20 mouse cellular contexts compared by ENCODE assay signal in the genomic region with DNA sequence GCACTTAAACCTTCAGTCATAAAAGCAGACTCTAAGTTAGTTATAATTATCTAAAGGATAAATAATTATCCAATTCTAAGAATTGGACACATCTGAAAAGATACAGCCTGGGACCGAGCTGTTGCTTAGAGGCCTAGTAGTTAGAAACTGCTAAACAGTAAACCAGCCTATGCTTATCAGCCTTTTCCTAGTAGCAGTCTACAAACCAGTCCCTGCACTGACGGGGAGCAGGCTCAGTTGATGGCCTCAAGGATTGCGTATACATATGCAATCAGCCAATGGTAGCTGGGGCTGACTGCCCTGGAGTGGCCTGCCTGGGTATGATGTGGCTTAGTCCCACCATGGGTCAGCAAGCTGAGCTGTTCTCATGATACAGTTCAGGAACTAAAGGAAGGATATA. TPM values are rescaled to one million over a fixed set of nuclear protein-coding genes. Genes with fewer than 3 reads are reported as not detected.
A peak's percentile ranks its signal among the peaks of the same experiment; 100 is the strongest.
DNase-seq lines count a peak whose midpoint lies in the region; ATAC-seq and TF ChIP-seq lines count a peak whose summit lies in the region.
"Had no signal": no experiment of that assay in that cellular context is flagged by ENCODE, and none has a peak within 500 bp of the region (broad histone marks: within the 10 kb centered on the region; RNA-seq: fewer than 3 reads in every experiment).

No protein-coding gene starts in this region.

- H3K4me3 ChIP-seq in MEL (ENCODE audit: control insufficient read depth in 1 of 2, insufficient read depth in 1 of 2, low read depth in 2 of 2, low read length in 2 of 2): no peak overlapping the region
- no peak overlapping the region for H3K4me3 ChIP-seq in limb, embryonic 10.5 days
- H3K4me3 ChIP-seq in liver, embryonic 14.5 days (ENCODE audit: insufficient read depth in 1 of 2, low read depth in 2 of 2, low read length in 2 of 2): no peak overlapping the region
- no peak overlapping the region for H3K4me3 ChIP-seq in cerebellum, adult 2 months (replicated peaks; ENCODE audit: insufficient read depth, low read depth, low read length)
- H3K4me3 ChIP-seq: embryonic facial prominence, embryonic 13.5 days; forebrain, embryonic 13.5 days; gastrocnemius, adult 2 months; heart, embryonic 15.5 days; hindbrain, embryonic 10.5 days had no signal

- peaks cover 0 to 22% of the 10 kb centered on the region in 2 experiments; a peak in 2 of 4 replicates for H3K36me3 ChIP-seq in MEL (ENCODE audit: control insufficient read depth in 1 of 2, insufficient read depth in 2 of 2, low read length in 2 of 2)
- no peaks in the 10 kb centered on the region for H3K36me3 ChIP-seq in limb, embryonic 10.5 days
- H3K36me3 ChIP-seq in liver, embryonic 14.5 days (replicated peaks; ENCODE audit: control insufficient read depth, insufficient read depth, low read depth): no peaks in the 10 kb centered on the region
- H3K36me3 ChIP-seq: embryonic facial prominence, embryonic 13.5 days; heart, embryonic 15.5 days; hindbrain, embryonic 10.5 days had no signal

- no peak for TF ChIP-seq POLR2A in MEL (IDR thresholded peaks at IDR 0.05; ENCODE audit: control insufficient read depth in 1 of 2, insufficient read depth in 1 of 2, low read depth in 1 of 2, low read length in 2 of 2, poor library complexity in 1 of 2)
- TF ChIP-seq POLR2A in cerebellum, adult 2 months (IDR thresholded peaks at IDR 0.05; ENCODE audit: borderline replicate concordance, insufficient read depth, low read length): no peak

- H3K9me3 ChIP-seq in MEL (replicated peaks; ENCODE audit: insufficient read depth, low read length): no peaks in the 10 kb centered on the region
- H3K9me3 ChIP-seq in limb, embryonic 10.5 days (replicated peaks): no peaks in the 10 kb centered on the region
- no peaks in the 10 kb centered on the region for H3K9me3 ChIP-seq in liver, embryonic 14.5 days (ENCODE audit: control insufficient read depth, low read length)
- H3K9me3 ChIP-seq: embryonic facial prominence, embryonic 13.5 days; forebrain, embryonic 13.5 days; heart, embryonic 15.5 days; hindbrain, embryonic 10.5 days had no signal

- peak; percentile 79 for ATAC-seq in liver, embryonic 14.5 days (ENCODE audit: insufficient read depth)
- peak; percentile 45 for ATAC-seq in megakaryocyte progenitor cell, adult 5-6 weeks (replicated peaks; ENCODE audit: poor library complexity)
- no peak for ATAC-seq in frontal cortex, adult (ENCODE audit: low TSS enrichment)
- ATAC-seq: forebrain, embryonic 13.5 days; forebrain, postnatal 0 days had no signal

- no peak overlapping the region for H3K4me2 ChIP-seq in liver, embryonic 14.5 days (ENCODE audit: low read depth)
- H3K4me2 ChIP-seq: embryonic facial prominence, embryonic 13.5 days; forebrain, embryonic 13.5 days; heart, embryonic 15.5 days; hindbrain, embryonic 14.5 days had no signal

- peak overlapping the region; percentile 22; the same call in 1 of the 2 replicates for H3K27ac ChIP-seq in MEL (ENCODE audit: control insufficient read depth, low read depth, low read length)
- H3K27ac ChIP-seq in limb, embryonic 10.5 days: no peak overlapping the region
- no peak overlapping the region for H3K27ac ChIP-seq in liver, embryonic 14.5 days
- H3K27ac ChIP-seq in cerebellum, adult 2 months (ENCODE audit: insufficient read depth, low read length): no peak overlapping the region
- H3K27ac ChIP-seq: embryonic facial prominence, embryonic 13.5 days; forebrain, embryonic 13.5 days; gastrocnemius, adult 2 months; heart, embryonic 15.5 days; hindbrain, embryonic 10.5 days; hindbrain, embryonic 14.5 days had no signal

- TF ChIP-seq CTCF in MEL (IDR thresholded peaks at IDR 0.05 in 2 of 3, conservative IDR thresholded peaks at IDR 0.05 in 1 of 3; ENCODE audit: control insufficient read depth in 1 of 3, insufficient read depth in 1 of 3, low read depth in 2 of 3, low read length in 3 of 3, poor library complexity in 1 of 3, severe bottlenecking in 1 of 3): no peak
- no peak for TF ChIP-seq CTCF in liver, embryonic 14.5 days (IDR thresholded peaks at IDR 0.05; ENCODE audit: low read depth)
- no peak for TF ChIP-seq CTCF in cerebellum, adult 2 months (IDR thresholded peaks at IDR 0.05; ENCODE audit: borderline replicate concordance, insufficient read depth, low read depth, low read length)

- 74% methylated on average over 3 of the region's 3 CpGs for WGBS in limb, embryonic 10.5 days
- 25% methylated on average over 3 of the region's 3 CpGs for WGBS in liver, embryonic 14.5 days (ENCODE audit: insufficient replicate concordance)
- WGBS in cerebellum, adult 2 months: 91% methylated on average over 3 of the region's 3 CpGs

- H3K4me1 ChIP-seq in MEL (ENCODE audit: control insufficient read depth in 1 of 2, insufficient read depth in 2 of 2, low read length in 2 of 2): peaks cover 18 to 27% of the 10 kb centered on the region in 2 experiments
- H3K4me1 ChIP-seq in limb, embryonic 10.5 days: peaks cover 37% of the 10 kb centered on the region
- H3K4me1 ChIP-seq in liver, embryonic 14.5 days (replicated peaks; ENCODE audit: control insufficient read depth in 2 of 2, insufficient read depth in 2 of 2, low read length in 1 of 2): peaks cover 0 to 16% of the 10 kb centered on the region in 2 experiments
- peaks cover 6% of the 10 kb centered on the region for H3K4me1 ChIP-seq in cerebellum, adult 2 months (ENCODE audit: control insufficient read depth, insufficient read depth, low read length)
- H3K4me1 ChIP-seq: heart, embryonic 15.5 days had no signal

- peak; percentile 51 for DNase-seq in MEL (ENCODE audit: low read depth, low spot score)
- peak; percentile 22 for DNase-seq in limb, embryonic 10.5 days (ENCODE audit: low spot score)
- DNase-seq in liver, embryonic 14.5 days (ENCODE audit: low read depth in 3 of 3, low spot score in 3 of 3): peak in 1 of 3 experiments; percentile 19
- no peak for DNase-seq in cerebellum, adult 2 months
- DNase-seq in right cerebral cortex, adult 2 months (ENCODE audit: low spot score in 2 of 2): no peak
- DNase-seq: adrenal gland, postnatal 10 days; cerebellum, adult 11 months; cerebellum, adult 9-10 months; cerebellum, postnatal 25 days; forebrain, postnatal 0 days; gastrocnemius, adult 2 months; gastrocnemius, postnatal 25 days; heart, postnatal 14 days had no signal

- no peaks in the 10 kb centered on the region for H3K27me3 ChIP-seq in MEL (ENCODE audit: control insufficient read depth in 1 of 2, insufficient read depth in 2 of 2, low read length in 2 of 2)
- no peaks in the 10 kb centered on the region for H3K27me3 ChIP-seq in limb, embryonic 10.5 days (ENCODE audit: low read depth, poor library complexity, severe bottlenecking)
- H3K27me3 ChIP-seq in liver, embryonic 14.5 days (ENCODE audit: control insufficient read depth, insufficient read depth, low read length): no peaks in the 10 kb centered on the region
- H3K27me3 ChIP-seq in cerebellum, adult 2 months (ENCODE audit: control insufficient read depth, insufficient read depth, low read length): no peaks in the 10 kb centered on the region
- H3K27me3 ChIP-seq: embryonic facial prominence, embryonic 13.5 days; forebrain, embryonic 13.5 days; heart, embryonic 15.5 days had no signal

- no peak for TF ChIP-seq RAD21 in MEL (IDR thresholded peaks at IDR 0.05; ENCODE audit: low read depth, low read length)

- TF ChIP-seq EP300 in MEL (IDR thresholded peaks at IDR 0.05; ENCODE audit: low read depth in 1 of 2, low read length in 2 of 2): no peak
- 0 out of 2 replicates have a peak, but pooled peaks have one; percentile 14 for TF ChIP-seq EP300 in liver, embryonic 14.5 days (IDR thresholded peaks at IDR 0.05; ENCODE audit: low read depth)

- H3K79me2 ChIP-seq in MEL (ENCODE audit: control insufficient read depth, insufficient read depth, low read length, poor library complexity): no peaks in the 10 kb centered on the region

- H3K9ac ChIP-seq in MEL (ENCODE audit: control insufficient read depth, low read depth, low read length, poor library complexity, severe bottlenecking): no peak overlapping the region
- H3K9ac ChIP-seq in liver, embryonic 14.5 days (replicated peaks): no peak overlapping the region
- H3K9ac ChIP-seq: embryonic facial prominence, embryonic 13.5 days; forebrain, embryonic 13.5 days; forebrain, postnatal 0 days; heart, embryonic 15.5 days; hindbrain, embryonic 14.5 days had no signal

TF ChIP-seq in MEL, 35 proteins besides CTCF, POLR2A, EP300 and RAD21:
- no peak for TF ChIP-seq POLR2AphosphoS2 (IDR thresholded peaks at IDR 0.05; ENCODE audit: low read length)
- no peak for TF ChIP-seq USF1 (IDR thresholded peaks at IDR 0.05; ENCODE audit: low read depth, low read length)
- TF ChIP-seq TCF12 (IDR thresholded peaks at IDR 0.05; ENCODE audit: low read depth, low read length): no peak
- no peak for TF ChIP-seq MXI1 (IDR thresholded peaks at IDR 0.05; ENCODE audit: low read depth, low read length)
- no peak for TF ChIP-seq USF2 (IDR thresholded peaks at IDR 0.05; ENCODE audit: borderline replicate concordance in 1 of 2, insufficient read depth in 1 of 2, low read depth in 1 of 2, low read length in 2 of 2)
- no peak for TF ChIP-seq NRF1 (IDR thresholded peaks at IDR 0.05; ENCODE audit: insufficient read depth, low read depth, low read length, poor library complexity, severe bottlenecking)
- TF ChIP-seq E2F4 (IDR thresholded peaks at IDR 0.05; ENCODE audit: borderline replicate concordance, low read depth, low read length): no peak
- TF ChIP-seq ZC3H11A (IDR thresholded peaks at IDR 0.05; ENCODE audit: low read depth, low read length): no peak
- no peak for TF ChIP-seq TBP (IDR thresholded peaks at IDR 0.05; ENCODE audit: low read depth, low read length)
- TF ChIP-seq POLR2AphosphoS5 (IDR thresholded peaks at IDR 0.05; ENCODE audit: borderline replicate concordance, low read depth, low read length): no peak

RNA-seq across cellular contexts. Expression of a gene that starts 39.5 kb away (rescaled TPM):
- 2.0 and 2.7 TPM in 2 replicates for total RNA-seq in MEL (2012; rRNA removed)
- polyA plus RNA-seq in MEL (2012; ENCODE audit: insufficient read depth in 1 of 2, insufficient read length in 2 of 2, low read depth in 1 of 2, low replicate concordance in 2 of 2, missing spikeins in 1 of 2): 1 to 10 TPM in 1 of 2 experiments, not detected in 1; 4.3 TPM
- polyA plus RNA-seq in limb, embryonic 10.5 days (2016; fragmentation: Nextera tagmentation; extraction: Ambion mirVana): 7.4 and 9.1 TPM in 2 replicates
- 0.56 and 0.94 TPM in 2 replicates for polyA plus RNA-seq in liver, embryonic 14.5 days (2012; rRNA removed)
- polyA plus RNA-seq in liver, embryonic 14.5 days (2014; fragmentation: Nextera tagmentation; extraction: Ambion mirVana): 2.7 and 2.8 TPM in 2 replicates
- 18.3 and 19.6 TPM in 2 replicates for total RNA-seq in megakaryocyte progenitor cell, adult 5-6 weeks (2015)
- 13.3 and 14.4 TPM in 2 replicates for total RNA-seq in megakaryocyte progenitor cell, adult 5-6 weeks (2017)
- polyA plus RNA-seq in cerebellum, adult 2 months (2012; rRNA removed): 9.9 and 11.1 TPM in 2 replicates

Comparison
In these comparisons a context has a peak if more than half of its experiments do, and no peak if none do; other contexts are left out.
1. DNase-seq: peak in MEL (single experiment) and limb, embryonic 10.5 days (single experiment); none in cerebellum, adult 2 months (0 of 2) and right cerebral cortex, adult 2 months (0 of 2).